30 mouse cellular contexts compared by ENCODE assay signal in the genomic region with DNA sequence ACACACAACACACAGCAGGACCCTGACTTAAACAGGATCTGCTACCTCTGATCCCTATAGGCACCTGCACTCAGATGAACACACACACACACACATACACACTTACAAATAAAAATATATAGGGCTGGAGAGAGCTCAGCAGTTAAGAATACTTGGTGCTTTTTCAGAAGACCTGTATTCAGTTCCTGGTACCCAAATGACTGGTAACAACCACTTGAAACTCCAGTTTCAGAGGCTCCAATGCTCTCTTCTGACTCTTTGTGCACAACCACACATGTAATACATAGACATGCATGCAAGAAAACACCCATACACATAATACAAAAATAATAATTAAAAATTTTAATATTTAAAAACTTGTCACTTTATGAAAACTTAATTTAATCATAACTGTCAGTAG.
"Had no signal": no experiment of that assay in that cellular context is flagged by ENCODE, and none has a peak within 500 bp of the region (broad histone marks: within the 10 kb centered on the region; RNA-seq: fewer than 3 reads in every experiment).

No protein-coding gene starts in this region.

- H3K9ac ChIP-seq: limb, embryonic 12.5 days; limb, embryonic 13.5 days; limb, embryonic 15.5 days; liver, embryonic 12.5 days; liver, embryonic 13.5 days; liver, embryonic 14.5 days; liver, embryonic 15.5 days; liver, postnatal 0 days; lung, embryonic 14.5 days; lung, embryonic 15.5 days; midbrain, embryonic 12.5 days; midbrain, embryonic 13.5 days; midbrain, embryonic 15.5 days; neural tube, embryonic 12.5 days had no signal

- H3K4me2 ChIP-seq: limb, embryonic 12.5 days; limb, embryonic 13.5 days; limb, embryonic 15.5 days; liver, embryonic 11.5 days; liver, embryonic 12.5 days; liver, embryonic 13.5 days; liver, embryonic 15.5 days; lung, embryonic 14.5 days; lung, embryonic 15.5 days; midbrain, embryonic 11.5 days; midbrain, embryonic 12.5 days; midbrain, embryonic 13.5 days; midbrain, embryonic 15.5 days; neural tube, embryonic 12.5 days had no signal

- H3K4me1 ChIP-seq: limb, embryonic 10.5 days; liver, embryonic 12.5 days; liver, embryonic 13.5 days; liver, embryonic 15.5 days; lung, embryonic 15.5 days; midbrain, embryonic 10.5 days; midbrain, embryonic 12.5 days; midbrain, embryonic 13.5 days; midbrain, embryonic 15.5 days; neural tube, embryonic 12.5 days had no signal

- H3K9me3 ChIP-seq: limb, embryonic 10.5 days; limb, embryonic 12.5 days; limb, embryonic 13.5 days; limb, embryonic 15.5 days; liver, embryonic 12.5 days; liver, embryonic 13.5 days; liver, embryonic 15.5 days; lung, embryonic 15.5 days; megakaryocyte, embryonic 14.5 days; midbrain, embryonic 10.5 days; midbrain, embryonic 12.5 days; midbrain, embryonic 13.5 days; midbrain, embryonic 15.5 days; neural tube, embryonic 12.5 days had no signal

- H3K27me3 ChIP-seq: limb, embryonic 12.5 days; limb, embryonic 13.5 days; limb, embryonic 15.5 days; liver, embryonic 12.5 days; liver, embryonic 13.5 days; liver, embryonic 15.5 days; lung, embryonic 15.5 days; midbrain, embryonic 12.5 days; midbrain, embryonic 13.5 days; midbrain, embryonic 15.5 days; neural tube, embryonic 12.5 days had no signal

- DNase-seq: left cerebral cortex, postnatal 4 days; liver; liver, embryonic 13.5 days; liver, postnatal 0 days; lung, adult 18-20 months; lung, adult 2 months; lung, embryonic 14.5 days; lung, postnatal 10 days; lung, postnatal 14 days; lung, postnatal 36 days; lung, postnatal 4 days; midbrain, embryonic 14.5 days had no signal

- H3K4me3 ChIP-seq: limb, embryonic 10.5 days; limb, embryonic 12.5 days; limb, embryonic 13.5 days; limb, embryonic 15.5 days; liver, embryonic 12.5 days; liver, embryonic 13.5 days; liver, embryonic 15.5 days; lung, embryonic 15.5 days; megakaryocyte, embryonic 14.5 days; midbrain, embryonic 10.5 days; midbrain, embryonic 12.5 days; midbrain, embryonic 13.5 days; midbrain, embryonic 15.5 days; myocyte; neural tube, embryonic 12.5 days had no signal

- H3K27ac ChIP-seq: limb, embryonic 10.5 days; limb, embryonic 12.5 days; limb, embryonic 13.5 days; limb, embryonic 15.5 days; liver, embryonic 12.5 days; liver, embryonic 13.5 days; liver, embryonic 14.5 days; liver, embryonic 15.5 days; lung, embryonic 15.5 days; macrophage; midbrain, embryonic 10.5 days; midbrain, embryonic 12.5 days; midbrain, embryonic 13.5 days; midbrain, embryonic 15.5 days; neural tube, embryonic 12.5 days had no signal
